Mouse (Mus musculus) embryo, embryonic 11.5 days (tissue): ENCODE results near the gene Slc36a3.
"Not testable (repeated sequence)": the region's sequence is repeated elsewhere in the genome, so short reads cannot be mapped to it uniquely, and the experiment has no call there.

Experiments used
- DNase-seq: peaks from one replicate; pipeline ENCODE4 v3.0.0-alpha.2; 2012; ENCODE audit warnings: low read depth, low spot score

Slc36a3 gene

GRCm38 (mm10) chr11:55109521-55110300 is 41.8 kb downstream of the Slc36a3 start:
- no peak for DNase-seq

- DNase-seq, result no peak
These were observed 44.9 kb downstream of the Slc36a3 start for GRCm38 (mm10) chr11:55106636-55107035.

GRCm38 (mm10) chr11:55105389-55105788 is 46.1 kb downstream of the Slc36a3 start:
- no peak for DNase-seq

- DNase-seq, result no peak
These were observed 48.3 kb downstream of the Slc36a3 start for GRCm38 (mm10) chr11:55103229-55103628.

- DNase-seq, result no peak
These were observed 49.5 kb downstream of the Slc36a3 start for GRCm38 (mm10) chr11:55102015-55102414.

GRCm38 (mm10) chr11:55099868-55100267 is 51.6 kb downstream of the Slc36a3 start:
- DNase-seq, result no peak

- DNase-seq, result no peak
These were observed 52.3 kb downstream of the Slc36a3 start for GRCm38 (mm10) chr11:55099019-55099771.

GRCm38 (mm10) chr11:55098189-55098915 is 53.2 kb downstream of the Slc36a3 start:
- no peak for DNase-seq

GRCm38 (mm10) chr11:55097463-55098188 is 53.9 kb downstream of the Slc36a3 start, which contains the start of gene Gm2a:
Gm2a (plus strand) TSS chr11:55098115.
- DNase-seq, result peak; percentile 94

GRCm38 (mm10) chr11:55096731-55097462 is 54.6 kb downstream of the Slc36a3 start:
- no peak for DNase-seq

- DNase-seq, result not testable (repeated sequence)
These were observed 55.2 kb downstream of the Slc36a3 start for GRCm38 (mm10) chr11:55096296-55096695.

GRCm38 (mm10) chr11:55093096-55093495 is 58.4 kb downstream of the Slc36a3 start:
- no peak for DNase-seq

- no peak for DNase-seq
These were observed 61.6 kb downstream of the Slc36a3 start for GRCm38 (mm10) chr11:55089892-55090291.

- DNase-seq, result peak; percentile 74
These were observed 64.5 kb downstream of the Slc36a3 start for GRCm38 (mm10) chr11:55087006-55087405.

- no peak for DNase-seq
These were observed 66.1 kb downstream of the Slc36a3 start for GRCm38 (mm10) chr11:55085396-55085795.

- DNase-seq, result no peak
These were observed 66.9 kb downstream of the Slc36a3 start for GRCm38 (mm10) chr11:55084629-55085028.

- no peak for DNase-seq
These were observed 70.3 kb downstream of the Slc36a3 start for GRCm38 (mm10) chr11:55081206-55081605.

- no peak for DNase-seq
These were observed 72.3 kb downstream of the Slc36a3 start for GRCm38 (mm10) chr11:55079180-55079579.

GRCm38 (mm10) chr11:55078502-55078901 is 73.0 kb downstream of the Slc36a3 start:
- DNase-seq, result no peak

GRCm38 (mm10) chr11:55077331-55078231 is 73.9 kb downstream of the Slc36a3 start, which contains the start of gene Ccdc69:
Ccdc69 (minus strand) TSS chr11:55078131.
- DNase-seq, result no peak
